Mouse (Mus musculus) testis, postnatal 14 days (tissue): ENCODE data around the gene Gad1.
A peak's percentile ranks its signal among the peaks of the same experiment; 100 is the strongest.

ENCODE experiments used
- DNase-seq: peaks from one replicate; pipeline ENCODE4 v3.0.0; 2021; ENCODE audit warnings: low spot score

The Gad1 gene

GRCm38 (mm10) chr2:70564646-70565315, 11.9 kb downstream of the Gad1 start:
- DNase-seq: no peak

- DNase-seq: no peak
Measured at GRCm38 (mm10) chr2:70565651-70566602, 13.1 kb downstream of the Gad1 start.

- DNase-seq: no peak
Measured at GRCm38 (mm10) chr2:70566603-70566981, 13.7 kb downstream of the Gad1 start.

- no peak for DNase-seq
Measured at GRCm38 (mm10) chr2:70567071-70567681, 14.3 kb downstream of the Gad1 start.

- DNase-seq: no peak
Measured at GRCm38 (mm10) chr2:70567682-70568077, 14.8 kb downstream of the Gad1 start.

- DNase-seq: no peak
Measured at GRCm38 (mm10) chr2:70568198-70568941, 15.5 kb downstream of the Gad1 start.

- DNase-seq: no peak
Measured at GRCm38 (mm10) chr2:70571698-70572097, 18.8 kb downstream of the Gad1 start.

GRCm38 (mm10) chr2:70572251-70572650, 19.4 kb downstream of the Gad1 start:
- no peak for DNase-seq

- DNase-seq: no peak
Measured at GRCm38 (mm10) chr2:70573544-70574210, 20.8 kb downstream of the Gad1 start.

GRCm38 (mm10) chr2:70588200-70588599, 35.3 kb downstream of the Gad1 start:
- no peak for DNase-seq

GRCm38 (mm10) chr2:70592432-70592831, 39.6 kb downstream of the Gad1 start:
- no peak for DNase-seq

- DNase-seq: no peak
Measured at GRCm38 (mm10) chr2:70593670-70594069, 40.8 kb downstream of the Gad1 start.

GRCm38 (mm10) chr2:70595896-70596295, 43.0 kb downstream of the Gad1 start:
- no peak for DNase-seq

- no peak for DNase-seq
Measured at GRCm38 (mm10) chr2:70609769-70610168, 56.9 kb downstream of the Gad1 start.

- DNase-seq: no peak
Measured at GRCm38 (mm10) chr2:70614745-70615351, 62.0 kb downstream of the Gad1 start.

- DNase-seq: no peak
Measured at GRCm38 (mm10) chr2:70616076-70616475, 63.2 kb downstream of the Gad1 start.

- no peak for DNase-seq
Measured at GRCm38 (mm10) chr2:70616617-70617016, 63.7 kb downstream of the Gad1 start.

GRCm38 (mm10) chr2:70619232-70619835, 66.5 kb downstream of the Gad1 start:
- DNase-seq: peak; percentile 33

- DNase-seq: peak; percentile 81
Measured at GRCm38 (mm10) chr2:70620225-70620624, 67.4 kb downstream of the Gad1 start.

- DNase-seq: no peak
Measured at GRCm38 (mm10) chr2:70622244-70622643, 69.4 kb downstream of the Gad1 start.

GRCm38 (mm10) chr2:70625761-70626160, 72.9 kb downstream of the Gad1 start:
- DNase-seq: no peak
